Mouse (Mus musculus) layer of hippocampus, postnatal 10 days (tissue): ENCODE results near the gene Cxcl9. TPM values are rescaled to one million over a fixed set of nuclear protein-coding genes. Genes with fewer than 3 reads are reported as not detected.

Experiments
- DNase-seq, 2 experiments: peaks; one replicate each; pipeline ENCODE4 v3.0.0; 2021; ENCODE audit warnings: low spot score in 2 of 2
- total RNA-seq, 2 experiments: library from RNA; stranded (reverse); gene quantifications; 2 replicates each; pipeline ENCODE4 v1.2.3; 2021

Gene Cxcl9
- total RNA-seq, 2 experiments from 2014 or later, result not detected

- DNase-seq, result peak; percentile 25 to 42
These were observed 45.3 kb downstream of the Cxcl9 start for GRCm38 (mm10) chr5:92282571-92282970.

- no peak for DNase-seq
These were observed 48.8 kb downstream of the Cxcl9 start for GRCm38 (mm10) chr5:92278942-92279537.

GRCm38 (mm10) chr5:92277437-92278394 lies 50.2 kb downstream of the Cxcl9 start, which contains the start of gene Naaa:
Naaa (minus strand) TSS chr5:92278170.
- peak; percentile 71 to 78 for DNase-seq

Other genes with a start within 250 kb of the Cxcl9 start
- 100 to 1,000 TPM; 178 to 181 TPM for gene G3bp2, start 244.4 kb downstream of the Cxcl9 start, total RNA-seq
- 10 to 100 TPM; 67.4 to 68.2 TPM for gene Uso1, start 190.1 kb downstream of the Cxcl9 start, total RNA-seq
- not detected for gene U90926, start 112.7 kb downstream of the Cxcl9 start, total RNA-seq
- gene Ppef2, start 71.8 kb downstream of the Cxcl9 start, total RNA-seq, result under 1 TPM in 1 of 2 experiments, not detected in 1; 0.40 TPM
- gene Naaa, start 49.9 kb downstream of the Cxcl9 start, total RNA-seq, result 10 to 100 TPM; 28.8 to 32.0 TPM
- 10 to 100 TPM; 23.7 to 25.9 TPM for gene Sdad1, start 17.6 kb downstream of the Cxcl9 start, total RNA-seq
- 1 to 10 TPM; 6.7 to 9.5 TPM for gene Art3, start 3.7 kb upstream of the Cxcl9 start, total RNA-seq
- gene Cxcl10, start 20.8 kb upstream of the Cxcl9 start, total RNA-seq, result not detected
- 10 to 100 TPM; 33.9 to 41.7 TPM for gene Nup54, start 107.1 kb upstream of the Cxcl9 start, total RNA-seq
- gene Scarb2, start 178.8 kb upstream of the Cxcl9 start, total RNA-seq, result 10 to 100 TPM; 96.3 to 98.5 TPM
- gene Fam47e, start 227.0 kb upstream of the Cxcl9 start, total RNA-seq, result under 1 TPM; 0.30 to 0.80 TPM